Mouse (Mus musculus) gastrocnemius, adult 18-20 months (tissue): ENCODE measurements at regions not wholly inside any gene's neighbourhood (a gene's known extent, or its start where the extent isn't known, plus 50 kb on each side); places are given as distances from the start of the nearest gene placed in this dataset.
A peak's percentile ranks its signal among the peaks of the same experiment; 100 is the strongest.

Experiments
- DNase-seq: peaks from one replicate; pipeline ENCODE4 v3.0.0; 2021; ENCODE audit warnings: low spot score

DNA sequence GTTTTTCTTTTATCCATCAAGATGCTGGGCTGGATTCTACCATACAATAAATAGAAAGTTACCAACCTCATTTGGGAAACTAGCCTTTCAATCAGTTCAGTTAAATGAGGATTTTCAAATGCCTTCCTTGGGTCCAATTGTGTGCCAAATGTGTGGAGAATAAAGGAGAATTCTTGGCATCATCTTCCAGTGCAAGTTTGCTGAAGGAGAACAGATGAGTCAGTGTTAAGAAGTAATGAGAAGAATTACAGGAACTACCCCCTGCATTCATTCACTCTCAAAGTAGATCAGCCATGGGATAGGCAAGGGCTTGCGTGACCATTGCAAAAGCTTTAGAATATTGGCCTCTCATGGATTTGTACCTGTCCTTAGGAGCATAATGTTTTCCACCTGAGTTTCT, 193.4 kb upstream of the Man1a start:
- DNase-seq: no peak

DNA sequence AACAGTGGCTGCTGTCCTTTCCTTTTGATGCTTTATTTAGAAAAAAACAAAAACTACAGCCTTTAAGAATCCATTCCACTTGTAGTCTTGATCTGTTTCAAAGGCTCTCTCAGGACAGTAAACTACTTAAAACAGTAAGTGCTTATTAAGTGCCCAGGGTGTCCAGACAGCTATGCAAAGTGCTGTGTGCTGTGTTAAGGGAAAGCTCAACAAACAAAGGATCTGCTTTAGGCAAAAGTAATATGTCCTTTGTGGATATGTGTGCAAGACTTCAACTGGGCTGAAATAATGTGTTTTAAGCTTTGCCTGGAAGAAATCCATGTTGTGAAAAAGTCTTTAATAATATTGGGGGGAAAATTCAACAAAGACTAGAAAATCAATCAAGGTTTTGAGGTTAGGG, 192.9 kb upstream of the Man1a start:
- no peak for DNase-seq

DNA sequence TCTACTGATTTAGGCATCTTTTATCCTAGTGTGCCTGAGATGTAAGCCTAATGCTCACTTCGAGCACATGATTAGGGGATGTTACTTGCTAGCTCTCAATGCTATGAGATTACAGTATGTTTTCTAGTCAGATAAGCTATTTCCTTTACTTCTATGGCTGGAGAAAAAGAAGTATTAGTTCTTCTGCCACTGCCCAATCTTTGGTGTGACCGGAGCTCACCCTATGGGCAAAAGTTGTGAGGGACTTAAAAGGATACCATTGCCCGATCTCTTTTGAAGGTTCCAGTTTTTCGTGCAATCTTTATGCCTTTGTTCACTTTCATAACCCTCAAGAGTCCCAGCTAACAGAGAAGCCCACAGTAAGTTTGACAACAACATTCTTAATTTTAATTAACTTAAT, 190.2 kb upstream of the Man1a start:
- DNase-seq: no peak

DNA sequence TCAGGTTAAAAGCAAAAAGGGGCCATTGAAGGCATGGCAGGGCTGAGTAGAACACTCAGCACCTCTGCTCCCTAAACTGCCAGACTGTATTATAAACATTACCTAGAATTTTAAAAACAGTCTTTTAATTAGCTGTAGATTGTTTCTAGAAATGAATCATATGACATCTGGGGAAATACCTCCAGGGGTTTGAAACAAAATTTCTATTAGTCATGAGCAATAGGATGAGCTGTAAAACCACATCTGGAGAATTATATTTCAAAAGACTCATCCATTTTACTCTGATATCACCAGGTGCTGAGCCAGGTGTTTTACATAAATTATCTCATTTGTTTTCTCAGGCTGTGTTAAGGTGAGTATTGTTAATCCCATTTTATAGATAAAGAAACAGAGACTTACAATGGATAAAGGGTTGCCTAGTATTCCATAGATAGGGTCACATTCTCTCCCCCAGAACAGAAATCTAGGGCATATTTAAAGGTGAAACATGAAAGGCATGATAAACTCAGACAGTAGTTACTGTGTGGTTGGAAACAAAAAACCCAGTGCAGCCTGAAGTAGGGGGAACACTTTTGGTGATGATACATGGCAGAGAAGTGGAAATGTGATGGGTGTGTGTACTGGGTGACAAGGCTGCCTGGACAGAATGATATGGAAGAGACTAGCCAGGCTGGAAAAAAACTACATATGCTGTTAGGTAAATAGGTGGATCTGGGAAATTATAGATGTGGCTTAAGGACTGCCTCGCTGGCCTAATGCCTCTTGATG, 178.6 kb upstream of the Man1a start:
- DNase-seq: no peak

DNA sequence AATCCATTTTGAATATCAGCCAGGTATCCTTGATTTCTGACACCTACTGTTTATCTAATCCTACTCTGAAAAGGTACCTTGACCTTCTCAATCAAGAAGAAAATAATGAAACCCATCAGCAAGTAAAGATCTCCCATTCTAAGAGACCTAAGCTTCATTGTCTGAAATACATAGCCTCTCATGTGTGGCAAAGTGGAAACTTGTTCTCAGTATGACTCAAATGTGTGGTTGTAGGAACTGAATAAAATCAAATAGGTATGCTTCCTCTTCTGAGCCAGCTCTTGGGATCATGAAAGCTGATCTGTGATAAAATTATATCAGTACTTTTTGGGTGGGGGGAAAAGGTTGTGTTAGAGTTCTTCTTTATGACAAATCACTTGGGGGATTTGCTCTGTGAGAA, 168.6 kb upstream of the Man1a start:
- no peak for DNase-seq

DNA sequence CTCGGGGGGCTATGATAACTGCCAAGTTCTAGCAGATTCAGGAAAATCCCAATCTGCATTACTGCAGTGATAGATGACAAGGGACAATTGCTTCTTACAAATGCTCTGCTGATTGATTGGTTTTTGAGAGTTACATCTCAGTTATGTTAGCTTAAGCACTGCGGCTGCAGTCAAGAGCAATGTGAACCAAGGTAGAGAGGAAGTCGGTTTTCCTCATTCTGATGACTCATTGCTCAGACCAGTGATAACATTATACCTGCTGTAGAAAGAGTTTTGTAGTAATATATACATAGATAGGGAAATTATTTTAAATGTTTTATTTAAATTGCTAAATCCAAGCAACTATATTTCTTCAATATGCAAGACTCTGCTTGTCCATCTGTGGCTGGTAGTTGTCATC, 126.0 kb upstream of the Man1a start:
- DNase-seq: no peak

DNA sequence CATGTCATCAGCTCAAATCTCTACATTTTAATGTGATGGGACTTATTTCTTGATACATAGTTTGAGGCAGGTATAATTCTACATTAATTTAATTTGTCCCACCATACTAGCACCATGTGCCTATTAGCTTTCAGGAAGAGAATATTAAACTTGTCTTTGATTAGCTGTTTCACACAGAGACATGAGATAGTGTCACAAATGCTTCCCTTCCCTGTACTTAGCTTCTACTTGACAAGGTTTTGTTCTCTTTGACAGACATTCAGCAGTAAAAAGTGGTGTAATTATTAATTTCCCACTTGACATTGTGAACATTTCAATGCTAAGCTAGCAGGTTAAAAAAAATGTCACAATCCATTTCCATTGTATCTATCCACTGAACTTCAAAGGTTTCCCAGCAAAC, 125.3 kb upstream of the Man1a start:
- DNase-seq: no peak

DNA sequence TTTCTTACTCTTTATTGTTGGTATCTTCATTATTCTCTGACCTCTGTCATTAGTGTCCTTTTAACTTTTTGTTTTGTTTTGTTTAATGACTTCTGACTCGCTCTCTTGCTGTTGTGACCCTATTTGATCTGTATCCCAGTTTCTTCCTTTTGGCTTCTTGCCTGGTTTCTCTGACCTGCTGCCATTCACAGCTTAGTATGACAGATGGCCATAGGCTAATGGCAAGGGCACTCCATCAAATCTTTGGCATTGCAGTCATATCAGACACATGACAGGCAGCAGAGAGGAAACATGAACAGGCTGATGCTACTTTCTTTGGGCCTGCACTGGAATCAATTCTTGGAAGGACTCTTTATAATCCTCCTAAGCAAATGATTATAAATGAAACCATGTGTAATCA, 106.3 kb upstream of the Man1a start:
- DNase-seq: no peak

DNA sequence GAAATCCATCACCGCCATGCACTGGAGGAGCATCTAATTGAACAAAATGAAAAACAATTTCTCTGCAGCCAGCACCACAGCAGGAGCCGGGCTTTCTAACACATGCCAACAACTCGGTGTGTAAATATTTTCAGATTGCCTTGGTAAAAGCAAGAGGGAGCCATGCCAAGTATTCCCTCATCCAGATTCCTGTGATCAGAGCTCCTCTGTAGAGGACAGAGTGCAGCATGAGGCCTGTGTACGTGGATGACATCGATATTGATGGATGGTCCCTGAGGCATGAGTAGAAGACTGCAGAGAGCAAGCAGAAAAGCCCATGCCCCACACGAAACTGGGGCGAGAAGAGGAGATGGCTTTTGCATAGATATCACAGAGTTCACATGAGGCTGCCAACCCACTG, 92.9 kb upstream of the Man1a start:
- DNase-seq: peak; percentile 13

DNA sequence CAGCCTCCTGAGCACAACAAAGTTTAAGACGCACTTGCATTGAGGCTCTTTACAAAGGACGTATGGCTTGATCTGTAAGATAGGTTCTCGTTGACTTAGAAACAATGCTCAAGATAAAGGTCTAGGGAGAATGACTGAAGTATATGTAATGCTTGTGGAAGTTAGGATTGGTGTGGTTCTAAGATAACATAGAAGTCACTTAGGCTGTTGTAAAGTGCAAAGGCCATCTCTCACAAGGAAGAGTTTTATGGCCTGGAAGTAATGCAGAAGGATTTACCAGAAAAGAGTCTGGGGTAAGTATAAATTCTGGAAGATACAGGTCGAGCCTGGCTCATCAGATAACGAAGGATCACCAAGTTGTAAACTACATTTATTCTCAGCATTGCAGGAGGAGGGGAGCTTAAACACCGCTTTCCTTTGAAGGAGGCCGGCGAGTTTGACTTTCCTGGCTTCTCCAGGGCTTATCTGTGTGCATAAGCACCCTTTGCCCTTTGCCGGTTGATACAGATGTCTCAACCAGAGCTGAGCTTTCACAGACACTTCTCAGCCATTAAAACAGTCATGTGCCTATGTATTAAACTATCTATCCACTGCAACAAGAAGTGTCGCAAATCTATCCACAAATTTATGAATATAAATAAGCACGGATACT, 84.8 kb upstream of the Man1a start:
- DNase-seq: no peak

DNA sequence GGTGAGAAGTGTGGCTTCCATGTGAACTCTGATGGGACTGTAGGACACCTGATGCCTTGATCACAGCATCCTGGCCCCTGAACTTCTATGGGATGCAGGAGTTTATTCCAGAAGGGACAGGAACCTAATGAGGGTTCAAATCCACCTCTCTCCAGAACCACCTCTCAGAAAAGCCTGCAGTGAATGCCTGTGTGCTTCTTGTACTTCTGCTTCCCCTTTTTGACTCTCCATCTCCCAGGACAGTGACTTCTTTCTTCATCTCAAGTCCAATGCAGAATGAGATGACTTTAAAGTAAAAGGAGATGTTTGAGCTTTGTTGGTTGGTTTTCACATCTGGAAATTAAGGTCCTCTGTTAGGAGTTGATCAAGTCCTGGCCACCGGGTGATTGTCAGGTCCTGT, 77.5 kb upstream of the Man1a start:
- DNase-seq: no peak

DNA sequence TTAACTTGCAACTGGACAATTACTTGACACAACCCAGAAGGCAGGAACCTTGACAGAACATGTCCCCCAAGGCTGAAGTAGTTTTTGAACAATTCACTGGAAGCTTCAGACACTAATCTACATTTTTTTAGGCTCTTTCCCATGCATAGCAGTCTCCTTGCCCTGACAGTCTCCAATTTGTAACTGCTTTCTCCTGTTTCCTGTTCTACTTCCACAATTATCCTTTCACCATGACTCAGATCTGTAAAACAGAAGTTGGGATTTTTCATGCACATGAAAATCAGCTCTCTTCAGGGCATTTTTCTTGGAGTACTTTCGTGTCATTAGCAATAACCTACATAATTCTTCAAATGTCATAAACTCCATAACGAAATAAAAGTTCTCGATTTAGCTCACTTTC, 56.2 kb upstream of the Man1a start:
- DNase-seq: no peak
